Comparison of ENCODE assay signal across 22 mouse cellular contexts in genomic region chr6:91184776-91185175, GRCm38 (mm10). TPM values are rescaled to one million over a fixed set of nuclear protein-coding genes. Genes with fewer than 3 reads are reported as not detected.
"Had no signal": no experiment of that assay in that cellular context is flagged by ENCODE, and none has a peak within 500 bp of the region (broad histone marks: within the 10 kb centered on the region; RNA-seq: fewer than 3 reads in every experiment).

No protein-coding gene starts in this region.

- H3K9ac ChIP-seq: heart, embryonic 13.5 days; heart, embryonic 15.5 days; hindbrain, embryonic 12.5 days; hindbrain, embryonic 14.5 days; intestine, embryonic 15.5 days; limb, embryonic 13.5 days; liver, embryonic 13.5 days; liver, embryonic 15.5 days had no signal

- ATAC-seq: forebrain, embryonic 16.5 days; hindbrain, embryonic 16.5 days; inflammation-experienced regulatory T-cells, adult 6 months; intestine, embryonic 15.5 days; intestine, postnatal 0 days had no signal

- H3K4me1 ChIP-seq: intestine, embryonic 15.5 days had no signal

- H3K4me2 ChIP-seq: heart, embryonic 11.5 days; heart, embryonic 13.5 days; heart, embryonic 15.5 days; hindbrain, embryonic 12.5 days; hindbrain, embryonic 14.5 days; intestine, embryonic 15.5 days; limb, embryonic 13.5 days; liver, embryonic 11.5 days; liver, embryonic 13.5 days; liver, embryonic 15.5 days had no signal

- H3K27ac ChIP-seq: heart, embryonic 13.5 days; heart, embryonic 15.5 days; hindbrain, embryonic 10.5 days; hindbrain, embryonic 12.5 days; hindbrain, embryonic 14.5 days; intestine, embryonic 15.5 days; limb, embryonic 13.5 days; liver, embryonic 13.5 days; liver, embryonic 15.5 days had no signal

- DNase-seq: kidney, adult 18-20 months; kidney, adult 8-10 months; kidney, postnatal 25 days; layer of hippocampus, adult 9-11 months; layer of hippocampus, postnatal 36 days; liver; liver, embryonic 13.5 days had no signal

- H3K9me3 ChIP-seq: heart, embryonic 13.5 days; heart, embryonic 15.5 days; hindbrain, embryonic 10.5 days; hindbrain, embryonic 12.5 days; intestine, embryonic 15.5 days; limb, embryonic 13.5 days; liver, embryonic 13.5 days; liver, embryonic 15.5 days had no signal

- H3K4me3 ChIP-seq: heart, embryonic 13.5 days; heart, embryonic 15.5 days; hindbrain, embryonic 10.5 days; hindbrain, embryonic 12.5 days; intestine, embryonic 15.5 days; limb, embryonic 13.5 days; liver, embryonic 13.5 days; liver, embryonic 15.5 days had no signal

- H3K27me3 ChIP-seq: hindbrain, embryonic 12.5 days; intestine, embryonic 15.5 days; limb, embryonic 13.5 days had no signal

- H3K36me3 ChIP-seq: heart, embryonic 13.5 days; heart, embryonic 15.5 days; hindbrain, embryonic 10.5 days; hindbrain, embryonic 12.5 days; intestine, embryonic 15.5 days; limb, embryonic 13.5 days; liver, embryonic 13.5 days; liver, embryonic 15.5 days had no signal

RNA-seq across cellular contexts. Expression of gene Fbln2, which starts 27.5 kb away (rescaled TPM):
- total RNA-seq: granulocyte monocyte progenitor cell, adult 5-6 weeks had no signal
